Mouse (Mus musculus): Measurements from ENCODE around the gene Atp8a1.

GRCm38 (mm10) chr5:67678819-67679218, 168.4 kb downstream of the Atp8a1 start:
- no peak for TF ChIP-seq POLR2A (IDR thresholded peaks at IDR 0.05; ENCODE audit: insufficient read depth, low read length)
- no peak for TF ChIP-seq CTCF (IDR thresholded peaks at IDR 0.05; ENCODE audit: low read depth, low read length)
- no peak for TF ChIP-seq EP300 (IDR thresholded peaks at IDR 0.05; ENCODE audit: insufficient read depth, low read depth, low read length)
